Mouse (Mus musculus) liver, adult 2 months (tissue): ENCODE data around the gene Grk1. TPM values are rescaled to one million over a fixed set of nuclear protein-coding genes. Genes with fewer than 3 reads are reported as not detected.

Source experiments
- DNase-seq: peaks from one replicate; pipeline ENCODE4 v3.0.0-alpha.2; 2011; ENCODE audit warnings: low read depth, low spot score; ENCODE audit errors: extremely low read depth
- H3K27ac ChIP-seq: fragments of 200-500 bp; replicated peaks from 2 replicates; pipeline ENCODE4 v1.5.1; 2012; ENCODE audit warnings: low read depth, mild to moderate bottlenecking, control low read depth, inconsistent platforms, low read length; ENCODE audit not compliant: insufficient read depth
- H3K27me3 ChIP-seq: fragments of 200-500 bp; 2 replicates; pipeline ENCODE4 v1.6.1; 2012; ENCODE audit warnings: mild to moderate bottlenecking, moderate library complexity, low read length, inconsistent platforms; ENCODE audit not compliant: control insufficient read depth, insufficient read depth
- H3K36me3 ChIP-seq: fragments of 200-500 bp; 2 replicates; pipeline ENCODE4 v1.6.1; 2012; ENCODE audit warnings: low read length, inconsistent platforms; ENCODE audit not compliant: control insufficient read depth, insufficient read depth
- H3K4me1 ChIP-seq: fragments of 200-500 bp; 2 replicates; pipeline ENCODE4 v1.6.1; 2011; ENCODE audit warnings: low read length; ENCODE audit not compliant: control insufficient read depth, insufficient read depth
- H3K4me3 ChIP-seq: fragments of 200-500 bp; 2 replicates; pipeline ENCODE4 v1.5.1; 2011; ENCODE audit warnings: low read depth, mild to moderate bottlenecking, control low read depth, low read length, moderate library complexity; ENCODE audit not compliant: insufficient read depth
- H3K79me2 ChIP-seq: fragments of 200-500 bp; 2 replicates; pipeline ENCODE4 v1.6.1; 2012; ENCODE audit warnings: inconsistent platforms, mild to moderate bottlenecking, low read length, moderate library complexity; ENCODE audit not compliant: control insufficient read depth, insufficient read depth
- H3K9ac ChIP-seq: fragments of 200-500 bp; 2 replicates; pipeline ENCODE4 v1.6.1; 2012; ENCODE audit warnings: low read depth, mild to moderate bottlenecking, control low read depth, inconsistent platforms, low read length
- CTCF ChIP-seq: fragments of 200-500 bp; IDR thresholded peaks from 2 replicates; pipeline ENCODE4 v1.5.1; 2011; ENCODE audit warnings: low read depth, low read length, control low read depth
- POLR2A ChIP-seq: fragments of 200-500 bp; IDR thresholded peaks from 2 replicates; pipeline ENCODE4 v1.6.1; 2011; ENCODE audit warnings: low read length, control low read depth; ENCODE audit not compliant: insufficient read depth; ENCODE audit errors: extremely low read depth
- WGBS: fragments of 180-500 bp; shearing (Covaris S2); methylation state at CpG from one replicate; pipeline ENCODE4 v1.1.7; 2018; 5-methylcytosine and 5-hydroxymethylcytosine counted together
- polyA plus RNA-seq: library from polyadenylated mRNA; depleted of rRNA; stranded (reverse); fragments of >200 nt; gene quantifications from 2 replicates; pipeline ENCODE4 v1.2.3, GENCODE M21; 2012
- total RNA-seq: library from RNA; depleted of rRNA; stranded (reverse); fragments of >200 nt; gene quantifications from 2 replicates; pipeline ENCODE4 v1.2.3, GENCODE M21; 2014

Grk1 gene
- total and polyA plus RNA-seq, 2 experiments = not detected

GRCm38 (mm10) chr8:13393869-13394268, 11.0 kb upstream of the Grk1 start:
- WGBS = 89% methylated on average over 7 of the region's 7 CpGs
- Histone ChIP-seq H3K79me2 (no peaks in the 10 kb centered on the region), H3K27ac (no peak overlapping the region), H3K36me3 (no peaks in the 10 kb centered on the region), H3K4me1 (no peaks in the 10 kb centered on the region), H3K4me3 (no peak overlapping the region), H3K27me3 (no peaks in the 10 kb centered on the region), H3K9ac (no peak overlapping the region)
- no peak for DNase-seq
- TF ChIP-seq CTCF (no peak), POLR2A (no peak)

GRCm38 (mm10) chr8:13396725-13397124, 8.2 kb upstream of the Grk1 start, which contains the start of gene Atp4b:
Gene Atp4b (minus strand): TSS chr8:13396825.
- no peak within 1 kb of the TSS for H3K9ac ChIP-seq
- H3K36me3 ChIP-seq = no peaks in the 10 kb centered on the region
- H3K27ac ChIP-seq = no peak within 1 kb of the TSS
- no peaks in the 10 kb centered on the region for H3K4me1 ChIP-seq
- no peak for DNase-seq
- no peaks in the 10 kb centered on the region for H3K27me3 ChIP-seq
- no peak for TF ChIP-seq CTCF
- TF ChIP-seq POLR2A = no peak
- whole genome bisulfite sequencing = 79% methylated on average over 5 of the region's 5 CpGs
- no peaks in the 10 kb centered on the region for H3K79me2 ChIP-seq
- H3K4me3 ChIP-seq = no peak within 1 kb of the TSS

DNA sequence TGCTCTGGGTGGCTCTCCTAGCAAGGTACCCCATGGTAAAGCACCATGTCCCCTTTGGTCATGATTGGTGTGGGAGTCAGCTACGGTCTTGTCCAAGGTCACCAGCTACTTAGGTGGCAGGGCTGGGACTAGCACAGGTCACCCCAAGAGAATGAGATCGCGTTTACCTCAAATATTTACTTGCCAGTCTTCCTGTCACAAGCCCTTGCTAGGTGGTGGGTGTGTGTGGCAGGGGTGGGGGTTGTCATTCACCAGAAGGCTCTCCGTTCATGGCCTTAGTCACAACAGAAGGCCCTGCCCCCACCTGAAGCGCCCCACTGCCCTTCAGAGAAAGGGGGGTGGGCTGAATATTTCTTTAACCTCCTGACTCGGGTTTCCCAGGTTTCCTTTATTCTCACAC, 1.4 kb upstream of the Grk1 start:
- no peaks in the 10 kb centered on the region for H3K4me1 ChIP-seq
- H3K27ac ChIP-seq = no peak overlapping the region
- no peaks in the 10 kb centered on the region for H3K36me3 ChIP-seq
- no peak overlapping the region for H3K9ac ChIP-seq
- WGBS = 32% methylated on average over 6 of the region's 6 CpGs
- TF ChIP-seq POLR2A (no peak), CTCF (no peak)
- no peaks in the 10 kb centered on the region for H3K79me2 ChIP-seq
- no peaks in the 10 kb centered on the region; the same call in 1 of the 2 replicates for H3K27me3 ChIP-seq
- DNase-seq = no peak
- no peak overlapping the region for H3K4me3 ChIP-seq

DNA sequence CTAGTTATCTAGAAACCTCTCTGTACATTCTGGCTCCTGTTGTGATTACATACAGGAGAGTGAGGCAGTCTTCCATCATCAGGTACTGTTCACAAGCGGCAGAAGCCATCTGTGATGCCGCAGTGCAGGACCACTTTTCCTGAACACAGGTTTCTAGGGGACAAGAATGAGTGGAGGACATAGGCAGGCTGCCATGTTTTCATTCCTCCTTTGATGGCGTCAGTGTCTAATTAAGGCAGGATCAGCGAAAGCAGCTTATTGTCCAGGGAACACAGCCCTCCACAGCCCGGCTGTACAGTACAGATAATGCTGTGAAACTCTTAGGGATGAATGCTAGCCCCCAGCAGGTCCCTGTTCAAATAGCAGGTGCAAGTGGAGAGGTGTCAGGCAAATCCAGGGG, 1.1 kb downstream of the Grk1 start:
- H3K4me3 ChIP-seq = no peak overlapping the region
- WGBS = 93% methylated on average over 5 of the region's 5 CpGs

DNA sequence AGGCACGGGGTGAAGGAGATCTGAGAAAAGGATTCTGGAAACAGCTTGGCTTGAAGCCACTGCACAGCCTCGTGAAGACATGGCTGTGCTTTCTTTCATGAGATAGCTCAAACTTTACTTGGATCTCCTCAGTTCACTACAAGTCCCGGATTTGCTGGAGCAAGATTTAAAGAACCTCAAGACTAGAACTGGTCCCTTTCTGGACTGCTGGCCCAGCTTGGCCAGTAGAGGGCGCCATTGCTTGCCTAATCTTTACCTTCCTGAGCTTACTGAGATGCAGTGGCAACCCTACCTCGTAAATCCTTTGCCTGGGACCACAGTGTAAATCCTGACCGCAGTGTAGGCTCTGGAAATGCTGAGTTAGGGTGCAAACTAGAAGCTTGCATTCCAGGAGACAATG, 6.7 kb downstream of the Grk1 start:
- Histone ChIP-seq H3K27ac (no peak overlapping the region), H3K79me2 (no peaks in the 10 kb centered on the region), H3K4me3 (no peak overlapping the region), H3K27me3 (no peaks in the 10 kb centered on the region), H3K9ac (no peak overlapping the region), H3K4me1 (no peaks in the 10 kb centered on the region), H3K36me3 (no peaks in the 10 kb centered on the region)
- 22% methylated on average over 6 of the region's 6 CpGs for WGBS
- peak; percentile 36 for DNase-seq
- TF ChIP-seq POLR2A = no peak
- peak; percentile 85 for TF ChIP-seq CTCF

More for the DNA sequence above, 1.1 kb downstream of the Grk1 start:
- no peaks in the 10 kb centered on the region for H3K4me1 ChIP-seq
- no peaks in the 10 kb centered on the region for H3K36me3 ChIP-seq
- TF ChIP-seq CTCF = no peak
- no peak for TF ChIP-seq POLR2A
- H3K27ac ChIP-seq = no peak overlapping the region
- H3K79me2 ChIP-seq = no peaks in the 10 kb centered on the region
- no peak overlapping the region for H3K9ac ChIP-seq
- H3K27me3 ChIP-seq = no peaks in the 10 kb centered on the region; the same call in 1 of the 2 replicates
- DNase-seq = no peak

- Histone ChIP-seq H3K4me3 (no peak overlapping the region), H3K4me1 (no peaks in the 10 kb centered on the region), H3K27ac (no peak overlapping the region), H3K79me2 (no peaks in the 10 kb centered on the region), H3K9ac (no peak overlapping the region), H3K27me3 (no peaks in the 10 kb centered on the region), H3K36me3 (no peaks in the 10 kb centered on the region)
- TF ChIP-seq POLR2A (no peak), CTCF (peak; percentile 90)
- WGBS = 61% methylated on average over 13 of the region's 13 CpGs
- DNase-seq = peak; percentile 36
These were observed 8.1 kb downstream of the Grk1 start for GRCm38 (mm10) chr8:13412891-13413558.
